8 mouse cellular contexts compared by ENCODE assay signal in the genomic region with DNA sequence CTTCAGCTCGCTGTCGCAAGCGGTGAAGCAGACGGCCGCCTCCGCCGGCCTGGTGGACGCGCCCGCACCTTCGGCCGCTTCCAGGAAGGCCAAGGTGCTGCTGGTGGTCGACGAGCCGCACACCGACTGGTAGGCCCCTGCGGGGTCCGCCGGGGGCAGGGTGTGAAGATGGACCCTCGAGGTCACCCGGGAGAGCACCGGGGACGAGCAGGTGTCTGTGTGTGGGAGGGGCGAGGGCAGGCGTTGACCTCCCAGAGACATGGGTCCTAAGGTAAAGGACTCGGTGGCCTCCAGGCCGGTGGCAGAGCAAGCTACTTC. TPM values are rescaled to one million over a fixed set of nuclear protein-coding genes. Genes with fewer than 3 reads are reported as not detected.
A peak's percentile ranks its signal among the peaks of the same experiment; 100 is the strongest.
DNase-seq lines count a peak whose midpoint lies in the region; ATAC-seq and TF ChIP-seq lines count a peak whose summit lies in the region.

No protein-coding gene starts in this region.

- DNase-seq in layer of hippocampus, adult 2 months (ENCODE audit: low spot score in 2 of 2), result no peak
- no peak for DNase-seq in layer of hippocampus, postnatal 36 days
- DNase-seq in embryonic facial prominence, embryonic 11.5 days (ENCODE audit: low spot score), result peak; percentile 7
- DNase-seq in spleen, adult 18-20 months, result no peak
- no peak for DNase-seq in thymus, postnatal 4 days
- DNase-seq in embryo, embryonic 11 days, result no peak

- peaks cover 13% of the 10 kb centered on the region for H3K27me3 ChIP-seq in embryonic facial prominence, embryonic 11.5 days (ENCODE audit: control insufficient read depth, insufficient read depth, low read length)
- no peaks in the 10 kb centered on the region for H3K27me3 ChIP-seq in hindbrain, embryonic 15.5 days
- H3K27me3 ChIP-seq in midbrain, embryonic 15.5 days (replicated peaks), result no peaks in the 10 kb centered on the region

- H3K27ac ChIP-seq in layer of hippocampus, adult 2 months, result peak overlapping the region; percentile 97
- H3K27ac ChIP-seq in embryonic facial prominence, embryonic 11.5 days (replicated peaks; ENCODE audit: low read depth, low read length), result no peak overlapping the region
- peak overlapping the region; percentile 75 for H3K27ac ChIP-seq in hindbrain, embryonic 15.5 days (replicated peaks)
- peak overlapping the region; percentile 61 for H3K27ac ChIP-seq in midbrain, embryonic 15.5 days

- H3K4me3 ChIP-seq in layer of hippocampus, adult 2 months, result peak overlapping the region; percentile 91
- peak overlapping the region; percentile 60 for H3K4me3 ChIP-seq in embryonic facial prominence, embryonic 11.5 days (ENCODE audit: low read depth, low read length)
- peak overlapping the region; percentile 79 for H3K4me3 ChIP-seq in hindbrain, embryonic 15.5 days
- H3K4me3 ChIP-seq in midbrain, embryonic 15.5 days, result peak overlapping the region; percentile 80

- ATAC-seq in embryonic facial prominence, embryonic 11.5 days (replicated peaks; ENCODE audit: insufficient number of reproducible peaks, low FRiP score, low TSS enrichment, low read depth), result peak; percentile 30; the same call in 1 of the 2 replicates
- ATAC-seq in hindbrain, embryonic 15.5 days (ENCODE audit: low FRiP score, low read depth), result peak; percentile 29; the same call in 1 of the 2 replicates
- no peak; the same call in none of the 2 replicates for ATAC-seq in midbrain, embryonic 15.5 days (replicated peaks)

- WGBS in embryonic facial prominence, embryonic 11.5 days, result 1% methylated on average over 27 of the region's 27 CpGs
- 1% methylated on average over 27 of the region's 27 CpGs for WGBS in hindbrain, embryonic 15.5 days
- 2% methylated on average over 27 of the region's 27 CpGs for WGBS in midbrain, embryonic 15.5 days

- H3K36me3 ChIP-seq in embryonic facial prominence, embryonic 11.5 days (replicated peaks; ENCODE audit: control insufficient read depth, insufficient read depth, low read depth, low read length), result no peaks in the 10 kb centered on the region
- H3K36me3 ChIP-seq in hindbrain, embryonic 15.5 days, result no peaks in the 10 kb centered on the region
- no peaks in the 10 kb centered on the region for H3K36me3 ChIP-seq in midbrain, embryonic 15.5 days (replicated peaks)

- no peak for TF ChIP-seq CTCF in layer of hippocampus, adult 2 months (conservative IDR thresholded peaks at IDR 0.05)

- peaks cover 3% of the 10 kb centered on the region; the same call in 1 of the 2 replicates for H3K4me1 ChIP-seq in embryonic facial prominence, embryonic 11.5 days (ENCODE audit: control insufficient read depth, insufficient read depth, low read length)
- peaks cover 16% of the 10 kb centered on the region for H3K4me1 ChIP-seq in hindbrain, embryonic 15.5 days (replicated peaks)
- peaks cover 23% of the 10 kb centered on the region for H3K4me1 ChIP-seq in midbrain, embryonic 15.5 days

- peak overlapping the region; percentile 91 for H3K4me2 ChIP-seq in embryonic facial prominence, embryonic 11.5 days (ENCODE audit: low read depth, low read length)
- H3K4me2 ChIP-seq in hindbrain, embryonic 15.5 days, result peak overlapping the region; percentile 63
- H3K4me2 ChIP-seq in midbrain, embryonic 15.5 days, result peak overlapping the region; percentile 59

- H3K9me3 ChIP-seq in embryonic facial prominence, embryonic 11.5 days (replicated peaks; ENCODE audit: control insufficient read depth, low read length), result no peaks in the 10 kb centered on the region
- no peaks in the 10 kb centered on the region for H3K9me3 ChIP-seq in hindbrain, embryonic 15.5 days
- no peaks in the 10 kb centered on the region for H3K9me3 ChIP-seq in midbrain, embryonic 15.5 days

- H3K9ac ChIP-seq in embryonic facial prominence, embryonic 11.5 days (replicated peaks; ENCODE audit: low read length), result peak overlapping the region; percentile 53
- peak overlapping the region; percentile 88 for H3K9ac ChIP-seq in hindbrain, embryonic 15.5 days
- peak overlapping the region; percentile 61 for H3K9ac ChIP-seq in midbrain, embryonic 15.5 days

RNA-seq across cellular contexts. Expression of a gene that starts 0.6 kb away (rescaled TPM):
- 100 to 1,000 TPM; 564 to 608 TPM for total RNA-seq in layer of hippocampus, adult 2 months (2021)
- total RNA-seq in layer of hippocampus, postnatal 36 days (2021), result 100 to 1,000 TPM; 574 to 635 TPM
- 2.8 and 3.4 TPM in 2 replicates for polyA plus RNA-seq in embryonic facial prominence, embryonic 11.5 days (2014; fragmentation: Nextera tagmentation; extraction: Ambion mirVana)
- polyA plus RNA-seq in hindbrain, embryonic 15.5 days (2015; fragmentation: Nextera tagmentation; extraction: Ambion mirVana), result 61.3 and 61.7 TPM in 2 replicates
- polyA plus RNA-seq in midbrain, embryonic 15.5 days (2015; fragmentation: Nextera tagmentation; extraction: Ambion mirVana), result 42.6 and 45.7 TPM in 2 replicates
